Mouse (Mus musculus): ENCODE results near the gene Mical3.

Mical3 gene

DNA sequence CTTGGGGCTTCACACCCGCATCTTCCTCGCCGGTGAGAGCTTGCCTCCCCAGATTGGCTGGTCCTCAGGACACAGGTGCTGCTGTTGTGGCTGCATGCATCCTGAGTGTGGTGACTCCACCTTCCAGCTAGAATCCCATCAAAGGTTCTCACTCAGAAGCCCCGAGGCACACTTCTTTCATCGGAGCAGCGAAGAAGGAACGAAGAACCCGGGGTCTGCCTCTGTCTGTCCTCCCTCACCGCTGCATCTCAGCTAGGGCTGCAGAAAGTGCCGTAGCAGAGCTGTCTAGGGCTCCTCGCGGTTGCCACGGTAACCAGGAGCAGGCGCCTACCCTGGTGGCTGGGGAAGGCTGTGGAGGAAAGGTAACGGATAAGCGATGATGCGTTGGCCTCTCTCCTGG, at the start of gene Mical3:
Mical3 (minus strand) TSS at position 227 of the 400 bp plus-strand sequence.
- peak; percentile 45 to 68 for DNase-seq (ENCODE audit: low spot score in 2 of 2)

DNA sequence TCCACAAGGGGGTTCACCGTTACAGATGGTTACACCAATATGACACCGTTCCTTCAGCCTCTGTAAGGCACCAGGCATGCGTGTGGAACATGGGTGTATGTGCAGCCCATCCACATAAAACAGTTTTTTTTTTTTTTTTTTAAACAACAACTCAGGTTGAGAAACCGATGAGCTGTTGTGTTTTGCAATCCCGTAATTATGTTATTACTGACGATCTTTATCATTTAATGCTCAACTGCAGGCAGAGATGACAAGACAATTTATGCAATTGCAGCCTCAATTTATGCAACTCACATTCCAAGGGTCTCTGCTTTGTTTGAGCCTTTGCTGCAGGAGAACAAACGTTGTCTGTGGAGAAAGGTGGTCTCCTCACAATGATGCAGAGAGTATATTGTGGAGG, 49.0 kb upstream of the Mical3 start:
- DNase-seq (ENCODE audit: low spot score in 2 of 2) = no peak

DNA sequence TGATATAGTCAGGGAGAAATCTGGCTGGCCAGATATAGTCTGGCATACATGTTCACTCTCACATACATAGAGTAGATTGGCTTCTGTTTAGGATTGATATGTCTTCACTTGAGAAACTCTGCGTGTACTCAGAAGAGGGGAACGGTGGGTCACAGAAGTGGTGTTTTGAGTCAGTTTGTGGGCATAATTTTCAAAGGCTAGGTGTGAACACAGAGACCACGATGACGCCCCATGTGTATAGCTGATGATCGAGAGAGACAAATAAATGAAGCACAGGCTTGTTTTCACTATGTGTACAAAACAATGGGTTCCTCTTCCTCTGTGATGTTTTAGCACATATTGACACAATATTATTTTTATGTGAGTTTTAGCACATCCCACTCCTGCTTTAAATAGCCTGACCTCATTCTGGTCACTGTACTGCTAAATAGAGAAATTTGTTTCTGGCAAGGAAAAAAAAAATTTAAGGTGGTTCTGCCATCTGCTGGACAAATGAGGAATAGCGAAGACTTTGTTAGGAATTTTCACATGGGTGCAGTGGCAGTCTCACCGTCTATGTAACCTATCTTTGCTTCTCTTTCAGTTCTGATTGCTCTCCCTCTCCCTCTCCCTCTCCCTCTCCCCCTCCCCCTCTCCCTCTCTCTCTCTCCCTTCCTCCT, 48.0 kb upstream of the Mical3 start:
- DNase-seq (ENCODE audit: low spot score in 2 of 2) = peak in 1 of 2 experiments; percentile 63

DNA sequence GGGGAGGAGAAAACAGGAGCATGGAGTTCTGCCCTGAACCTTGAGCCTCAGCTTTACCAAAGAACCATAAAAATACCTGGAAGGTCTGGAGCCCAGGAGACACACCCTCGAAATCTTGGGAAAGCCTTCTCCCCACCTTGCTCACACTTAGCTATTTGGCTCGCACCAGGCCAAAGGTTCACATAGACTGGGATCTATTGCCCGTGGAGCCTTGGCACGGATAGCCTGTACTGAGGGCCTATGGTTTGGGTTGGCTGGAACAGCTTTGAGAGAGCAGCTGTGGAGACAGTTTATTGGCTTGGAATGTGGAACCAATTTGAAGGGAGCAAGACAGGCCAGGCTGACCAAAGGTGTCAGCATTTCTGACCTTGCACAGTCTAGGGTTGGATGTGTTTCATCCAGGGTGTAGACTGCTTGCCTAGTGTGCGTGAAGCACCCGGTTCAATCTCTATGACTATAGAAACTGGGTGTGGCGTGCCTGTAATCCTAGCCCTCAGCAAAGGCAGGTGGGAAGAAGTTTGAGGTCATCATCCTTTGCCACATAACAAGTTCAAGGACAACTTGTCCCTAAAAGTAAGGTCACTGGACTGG, 46.4 kb upstream of the Mical3 start:
- DNase-seq (ENCODE audit: low spot score in 2 of 2) = no peak

DNA sequence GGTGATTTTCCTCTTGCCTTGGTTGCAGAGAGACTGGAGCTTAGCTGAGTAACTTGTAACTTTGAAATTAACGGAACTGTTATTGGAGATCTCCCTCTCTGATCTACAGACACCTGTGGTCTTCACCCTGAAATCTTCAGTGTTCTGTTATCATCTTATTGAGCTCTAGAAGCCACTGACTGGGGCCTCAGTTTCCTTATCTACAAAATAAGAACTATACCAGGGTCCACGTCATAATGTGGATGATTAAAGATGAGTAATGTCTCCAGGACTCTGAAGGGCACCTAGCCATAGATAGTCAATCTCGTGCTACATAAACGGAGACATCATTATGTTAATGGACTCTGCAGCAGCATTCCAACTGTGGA, 45.9 kb upstream of the Mical3 start:
- DNase-seq (ENCODE audit: low spot score in 2 of 2) = no peak

DNA sequence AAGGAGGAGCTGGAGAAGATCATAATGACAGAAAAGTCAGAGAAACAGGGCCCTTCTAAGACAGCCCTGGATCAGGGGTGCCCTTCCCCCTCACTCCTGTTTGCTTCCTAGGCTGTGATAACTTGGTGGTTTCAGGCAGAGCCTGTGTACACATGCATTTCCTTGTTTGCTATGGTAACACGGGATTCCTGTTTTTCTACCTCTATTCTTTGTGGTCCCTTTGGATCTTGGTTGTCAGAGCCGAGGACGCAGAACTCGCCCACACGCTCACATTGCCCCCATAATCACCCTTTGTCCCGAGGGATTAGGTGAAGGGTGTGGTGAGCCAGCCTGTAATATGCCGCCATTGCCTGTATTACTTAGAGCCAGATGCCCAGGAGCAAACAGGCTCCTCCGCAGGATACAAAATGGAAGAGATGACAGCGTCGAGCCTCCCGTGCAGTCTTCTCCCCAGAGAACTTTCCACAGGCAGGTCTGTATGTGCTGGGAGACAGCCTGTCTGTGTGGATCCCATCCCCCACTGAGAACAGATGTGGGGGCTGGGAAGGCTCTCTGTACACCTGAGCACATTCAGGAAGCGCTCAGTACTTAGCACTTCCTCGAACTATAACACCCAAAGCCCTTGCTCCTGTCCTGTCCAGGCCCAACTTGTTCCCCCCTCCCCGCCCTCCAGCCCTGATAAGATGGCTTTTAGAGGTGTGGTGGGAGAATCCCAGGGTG, 45.4 kb upstream of the Mical3 start:
- DNase-seq (ENCODE audit: low spot score in 2 of 2) = no peak

DNA sequence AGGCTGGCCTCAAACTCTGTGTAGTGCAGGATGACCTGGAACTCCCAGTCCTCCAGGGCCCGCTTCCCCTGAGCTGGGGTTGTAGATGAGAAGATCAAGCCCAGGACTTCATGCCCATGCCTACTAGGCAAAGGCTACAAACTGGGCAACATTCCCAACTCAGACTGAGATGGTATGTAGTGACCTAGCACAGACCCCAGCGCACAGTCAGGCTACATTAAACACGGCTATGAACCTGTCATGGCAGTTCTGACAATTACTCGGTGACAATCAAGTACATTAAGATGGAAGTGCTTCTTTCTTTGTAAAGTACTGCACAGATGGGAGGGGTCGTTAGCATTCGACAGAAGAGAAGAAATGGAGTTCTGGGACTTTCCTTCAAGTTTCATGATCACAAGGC, 44.0 kb upstream of the Mical3 start:
- no peak for DNase-seq (ENCODE audit: low spot score in 2 of 2)

DNA sequence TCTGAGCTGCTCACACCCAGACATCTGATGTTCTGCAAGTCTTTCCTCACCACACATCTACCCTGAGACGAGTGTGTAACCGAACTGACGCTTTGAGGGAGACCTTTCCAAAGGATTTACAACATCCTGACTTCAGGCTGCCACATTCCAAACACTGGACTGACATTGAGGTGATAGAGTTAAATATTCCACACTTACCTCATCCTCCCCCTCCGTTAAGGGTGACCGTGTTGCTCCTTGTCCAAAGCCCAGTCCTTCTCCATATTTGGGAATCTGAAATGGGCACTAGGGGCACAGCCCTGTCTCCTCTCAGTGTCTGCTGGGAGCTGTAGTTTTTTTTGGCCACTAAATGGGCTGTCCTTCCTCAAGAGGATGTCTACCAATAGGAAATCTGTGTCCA, 42.7 kb upstream of the Mical3 start:
- DNase-seq (ENCODE audit: low spot score in 2 of 2) = no peak

DNA sequence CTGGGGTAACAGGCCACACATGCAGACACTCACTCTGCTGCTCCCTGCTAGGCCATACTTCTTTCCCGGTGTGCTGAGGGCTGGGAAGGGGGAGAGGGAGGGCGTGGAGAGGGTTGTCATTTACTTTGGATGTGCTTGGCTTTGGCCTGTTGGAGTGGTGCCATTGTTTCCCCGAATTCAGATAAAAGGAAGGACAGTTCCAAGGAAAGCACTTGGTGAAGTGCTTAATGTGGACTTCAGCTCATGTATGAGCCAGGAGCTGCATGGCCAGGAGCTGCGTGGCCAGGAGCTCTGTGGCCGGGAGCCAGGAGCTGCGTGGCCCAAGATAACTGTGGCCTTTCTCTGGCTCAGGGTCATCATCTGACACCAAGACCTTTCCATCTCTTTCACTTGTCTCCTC, 40.3 kb upstream of the Mical3 start:
- DNase-seq (ENCODE audit: low spot score in 2 of 2) = no peak

DNA sequence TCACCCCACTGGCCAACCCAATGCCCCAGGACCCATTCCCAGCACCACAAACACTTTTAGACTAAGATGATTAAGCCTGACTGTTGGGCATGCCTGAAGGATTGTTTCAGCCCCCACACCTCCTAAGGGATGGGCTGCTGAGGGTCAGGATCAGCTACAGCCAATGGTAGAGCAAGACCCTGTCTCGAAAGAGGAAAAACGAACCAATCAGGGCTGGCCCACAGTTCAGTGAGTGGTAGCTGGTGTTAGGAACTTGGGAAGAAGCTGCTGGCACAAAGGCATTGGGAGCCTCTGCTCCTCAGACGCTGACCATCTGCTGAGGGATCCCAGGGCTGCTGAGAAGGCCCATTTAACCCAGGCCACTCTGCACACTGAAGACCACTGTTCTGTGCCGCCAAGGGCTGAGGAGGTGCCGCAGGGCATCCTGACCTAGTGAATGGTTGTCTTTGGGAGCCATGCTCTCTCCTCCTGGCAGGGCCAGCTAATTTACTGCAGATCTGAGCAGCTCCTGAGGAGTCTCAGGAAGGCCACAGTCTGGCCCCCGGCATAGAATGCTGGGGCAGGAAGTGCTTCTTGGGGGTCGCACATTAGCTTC, 36.7 kb upstream of the Mical3 start:
- no peak for DNase-seq (ENCODE audit: low spot score in 2 of 2)

DNA sequence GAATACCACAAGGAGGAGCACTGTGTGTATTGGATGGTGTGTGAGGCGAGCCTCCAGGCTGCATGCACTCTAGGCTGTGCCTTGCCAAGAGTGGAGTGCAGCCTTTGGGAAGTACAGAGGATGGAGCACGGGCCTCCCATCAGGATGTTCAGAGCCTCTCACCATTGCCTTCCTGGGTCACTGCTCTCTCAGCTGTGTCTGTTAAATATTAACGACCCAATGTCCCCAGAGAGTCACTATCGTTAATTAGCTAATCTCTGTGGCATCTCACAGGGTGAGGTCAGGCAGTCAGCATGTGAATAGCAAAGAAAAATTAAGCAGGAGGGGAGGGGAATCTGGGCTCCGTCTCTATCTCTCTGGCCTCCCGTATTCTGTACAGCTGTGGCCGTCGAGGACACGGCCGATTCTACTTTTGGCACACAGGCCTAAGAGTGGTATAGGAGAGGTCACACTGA, 35.3 kb upstream of the Mical3 start:
- DNase-seq (ENCODE audit: low spot score in 2 of 2) = no peak

DNA sequence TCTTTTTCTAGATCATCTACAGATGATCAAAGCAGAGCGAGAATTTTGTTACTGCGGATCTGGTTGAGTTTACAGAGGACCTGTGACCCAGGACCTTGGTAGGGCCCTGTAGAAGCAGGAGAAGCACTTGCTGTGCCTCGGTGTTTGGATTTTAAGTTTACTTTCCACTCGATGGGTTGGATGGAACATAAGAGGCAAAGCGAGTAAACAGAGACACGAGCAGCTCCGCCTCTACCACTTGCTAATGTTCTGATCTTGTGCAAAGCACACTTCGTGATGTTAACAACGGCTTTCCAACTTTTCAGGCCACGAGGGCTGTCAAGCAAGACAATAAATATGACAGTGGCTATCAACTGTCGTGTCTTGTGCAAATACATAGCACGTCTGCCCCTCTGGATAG, 31.8 kb upstream of the Mical3 start:
- DNase-seq (ENCODE audit: low spot score in 2 of 2) = no peak

DNA sequence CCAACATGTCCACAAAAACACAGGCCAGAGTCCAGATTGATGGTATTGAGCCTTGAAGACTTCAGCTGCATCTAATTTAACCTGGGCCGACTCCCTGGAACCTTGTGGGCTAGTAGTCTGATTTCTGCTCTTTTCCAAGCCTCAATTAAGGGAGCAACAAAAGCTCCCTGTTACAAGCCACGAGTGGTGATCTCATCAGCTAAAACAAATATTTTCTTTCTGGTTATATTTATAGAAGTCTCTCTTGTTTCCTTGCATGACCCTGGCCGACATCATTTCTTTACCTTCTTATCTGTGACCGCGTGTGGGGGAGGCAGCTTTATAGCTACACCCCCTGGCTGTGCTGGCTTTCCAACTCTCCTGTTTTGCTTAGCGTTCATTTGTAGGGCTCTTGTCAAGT, 29.3 kb upstream of the Mical3 start:
- no peak for DNase-seq (ENCODE audit: low spot score in 2 of 2)

DNA sequence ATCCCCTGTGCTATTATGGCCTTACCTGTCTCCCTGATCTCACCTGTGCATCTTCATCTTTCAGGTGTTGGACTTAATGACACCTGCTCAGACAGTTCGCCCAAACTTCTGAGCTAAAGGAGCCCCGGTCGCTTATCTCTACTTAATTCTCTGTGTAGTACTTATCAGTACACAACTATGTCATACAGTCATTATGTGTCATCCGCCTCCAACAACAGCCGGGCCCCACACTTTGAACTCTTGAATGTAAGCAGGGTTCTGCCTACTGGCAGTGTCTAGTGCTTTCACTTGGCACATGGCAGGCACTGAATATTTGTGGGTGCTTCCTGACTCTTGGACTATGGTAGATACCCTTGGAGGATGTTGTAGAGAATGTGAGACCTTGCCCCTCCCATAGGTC, 28.8 kb upstream of the Mical3 start:
- DNase-seq (ENCODE audit: low spot score in 2 of 2) = no peak

DNA sequence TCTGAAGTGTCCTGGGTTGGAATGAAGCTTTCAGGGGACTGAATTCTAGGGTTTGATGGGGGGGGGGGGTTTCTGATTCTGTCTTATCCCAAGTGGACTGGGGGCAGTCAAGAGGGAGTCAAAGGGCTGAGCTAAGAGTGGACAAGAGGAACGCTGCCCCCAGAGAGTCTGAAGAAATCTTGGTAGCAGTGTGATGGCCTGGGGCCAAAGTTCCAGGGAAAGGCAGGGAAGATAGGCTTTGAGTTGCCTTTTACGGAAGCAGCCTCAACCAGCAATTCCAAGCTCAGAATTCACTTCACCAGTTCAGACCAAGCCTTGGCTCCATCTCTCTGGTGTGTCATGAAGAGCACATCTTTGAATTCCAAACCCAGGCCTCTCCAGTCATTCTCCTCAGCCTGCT, 25.2 kb upstream of the Mical3 start:
- no peak for DNase-seq (ENCODE audit: low spot score in 2 of 2)

DNA sequence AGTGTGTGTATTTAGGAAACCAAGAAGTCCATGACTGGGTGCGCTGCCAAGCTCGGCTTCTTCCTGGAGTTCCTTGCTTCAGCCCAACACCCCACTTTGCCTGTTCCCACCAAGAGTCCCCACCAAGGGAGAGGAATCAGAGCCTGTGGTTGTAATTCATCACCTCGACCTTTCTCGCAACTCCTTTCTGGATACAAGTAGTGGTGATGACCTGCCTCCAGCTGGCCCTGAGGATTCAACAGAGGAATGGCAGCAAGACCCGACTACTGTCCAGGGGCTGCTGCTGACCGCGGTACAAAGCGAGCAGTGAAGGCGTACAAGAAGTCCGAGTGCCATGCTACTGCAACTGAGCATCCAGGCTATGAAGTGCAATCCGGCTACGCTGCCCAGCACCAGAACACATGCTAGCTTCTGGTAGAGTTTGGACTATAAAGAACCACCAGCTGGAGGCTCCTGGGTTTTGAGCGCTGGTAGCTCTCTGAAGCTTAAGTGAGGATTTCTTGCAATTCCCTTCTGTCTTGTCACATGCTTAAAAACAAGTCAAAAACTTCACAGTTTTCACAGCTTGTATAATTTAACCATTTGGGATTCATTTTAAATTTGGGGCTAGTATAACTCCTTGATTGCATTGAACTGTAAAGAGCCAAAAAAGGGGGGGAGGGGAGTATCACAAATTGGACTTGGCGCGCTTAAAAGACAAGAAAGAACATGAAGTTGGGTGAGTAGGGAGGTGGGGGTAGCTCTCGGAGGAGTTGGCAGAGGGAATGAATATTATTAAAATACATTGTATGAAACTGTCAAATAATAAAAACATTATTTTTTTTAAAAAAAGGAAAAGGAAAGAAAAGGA, 23.9 kb upstream of the Mical3 start:
- DNase-seq (ENCODE audit: low spot score in 2 of 2) = no peak

DNA sequence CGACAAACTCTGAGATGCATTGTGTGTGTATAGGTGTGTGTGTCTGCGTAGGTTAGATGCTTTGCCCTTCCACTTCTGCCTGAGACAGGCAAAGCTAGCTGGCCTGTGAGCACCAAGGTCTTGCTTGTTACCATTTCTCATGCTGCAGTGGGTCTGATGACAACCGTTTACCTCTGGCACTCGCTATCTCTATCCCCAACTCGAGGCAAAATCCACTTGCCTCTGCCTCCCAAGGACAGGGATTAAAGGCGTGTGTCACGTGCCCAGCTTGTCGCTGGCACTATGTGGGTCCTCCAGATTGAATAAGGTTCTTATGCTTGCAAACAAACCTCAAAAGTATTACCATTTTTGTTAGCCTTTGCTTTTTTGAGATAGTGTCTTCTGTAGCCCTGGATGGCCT, 22.4 kb upstream of the Mical3 start:
- DNase-seq (ENCODE audit: low spot score in 2 of 2) = no peak

DNA sequence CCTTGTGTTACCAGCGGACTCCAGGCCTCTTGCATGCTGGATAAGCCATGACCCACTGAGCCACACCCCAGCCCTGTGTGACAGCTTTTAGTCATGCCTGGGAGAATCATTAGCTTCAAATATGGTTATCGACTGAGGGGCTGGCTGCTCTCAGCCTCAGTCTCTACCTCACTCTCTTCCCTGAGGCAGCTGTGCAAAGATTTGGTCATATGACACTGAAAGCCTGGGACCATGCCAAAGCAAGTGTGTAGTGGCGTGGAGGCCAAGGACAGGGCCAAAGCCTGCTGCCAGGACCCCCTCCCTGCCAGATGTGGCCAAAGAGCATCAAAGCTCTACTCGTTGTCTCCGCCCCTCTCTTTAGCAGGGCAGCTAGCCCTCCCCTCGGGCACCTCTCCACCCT, 20.9 kb upstream of the Mical3 start:
- no peak for DNase-seq (ENCODE audit: low spot score in 2 of 2)

DNA sequence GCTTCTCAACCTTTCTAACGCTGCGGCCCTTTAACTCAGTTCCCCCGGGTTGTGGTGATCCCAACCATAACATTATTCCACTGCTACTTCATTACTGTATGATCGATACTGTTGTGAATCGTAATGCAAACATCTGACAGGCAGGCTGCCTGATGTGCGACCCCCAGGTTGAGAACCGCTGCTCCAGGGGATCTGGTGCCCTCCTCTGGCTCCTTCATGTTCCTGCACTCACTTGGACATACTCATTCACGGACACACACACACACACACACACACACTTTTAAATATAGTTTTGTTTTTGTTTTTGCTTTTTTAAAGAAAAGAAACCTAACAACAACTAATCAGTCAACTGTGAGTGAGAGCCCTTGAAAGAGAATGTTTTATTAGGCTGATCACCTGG, 19.3 kb upstream of the Mical3 start:
- no peak for DNase-seq (ENCODE audit: low spot score in 2 of 2)

DNA sequence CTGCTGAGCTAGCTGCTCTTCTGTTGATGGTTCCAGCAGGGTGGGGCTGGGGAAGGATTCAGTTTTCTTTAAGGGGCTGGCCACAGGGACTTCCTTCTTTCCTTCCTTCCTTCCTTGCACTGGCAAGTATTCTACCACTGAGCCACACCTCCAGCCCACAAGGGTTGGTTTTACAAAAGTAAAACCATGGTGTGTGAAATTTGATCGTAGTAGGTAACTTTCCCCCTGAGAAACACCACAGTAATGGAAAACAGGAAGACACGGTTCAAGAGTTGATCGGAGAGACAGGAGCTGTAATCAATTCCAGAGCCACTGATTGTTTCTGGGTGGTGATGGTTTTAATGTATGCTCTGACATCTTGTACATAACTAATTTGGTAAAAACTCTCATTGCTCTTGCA, 18.6 kb upstream of the Mical3 start:
- no peak for DNase-seq (ENCODE audit: low spot score in 2 of 2)

DNA sequence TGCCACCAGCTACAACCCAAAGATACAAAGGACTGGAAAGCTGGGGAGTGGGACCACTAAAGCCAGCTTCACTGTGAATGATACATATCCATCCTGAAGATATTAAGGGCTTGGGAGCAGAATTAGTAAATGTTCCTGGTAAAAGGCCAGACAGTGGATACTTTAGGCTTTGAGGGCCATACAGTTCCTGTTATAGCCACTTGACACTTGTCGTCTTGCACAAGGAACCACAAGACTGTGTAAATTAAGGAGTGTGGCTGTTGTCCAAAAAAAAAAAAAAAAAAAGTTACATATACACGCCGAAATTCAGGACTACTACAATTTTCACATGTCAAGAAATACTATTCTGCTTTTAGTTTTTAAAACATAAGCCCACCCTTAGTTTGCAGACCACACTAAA, 17.6 kb upstream of the Mical3 start:
- no peak for DNase-seq (ENCODE audit: low spot score in 2 of 2)

DNA sequence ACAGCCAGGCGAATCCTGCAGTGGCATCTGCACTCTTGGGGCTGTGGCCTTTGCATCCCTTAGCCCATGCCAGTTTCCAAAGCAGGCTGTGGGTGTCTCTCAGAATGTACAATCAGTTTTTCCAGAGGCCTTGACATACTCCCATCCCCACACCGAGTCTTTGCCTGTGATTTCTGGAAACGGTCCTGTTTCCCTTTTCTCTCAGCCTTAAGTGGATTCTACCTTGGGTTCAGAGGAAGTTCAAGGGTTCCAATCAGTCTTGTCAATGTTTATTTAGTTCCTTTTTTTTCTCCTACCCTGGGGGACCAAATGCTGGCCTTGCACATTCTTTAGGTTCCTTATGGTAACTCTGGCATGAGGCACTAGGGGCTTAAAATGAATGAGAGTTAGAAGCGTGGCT, 16.0 kb upstream of the Mical3 start:
- DNase-seq (ENCODE audit: low spot score in 2 of 2) = no peak
